Mouse (Mus musculus) erythroblast, embryonic 14.5 days (primary cell): ENCODE data around the gene Hist2h2aa2.
"Not testable (repeated sequence)": the region's sequence is repeated elsewhere in the genome, so short reads cannot be mapped to it uniquely, and the experiment has no call there.

Experiments used
- GATA1 ChIP-seq: IDR thresholded peaks from 2 replicates; pipeline ENCODE4 v1.6.1; 2012; ENCODE audit warnings: low read length, inconsistent platforms, mixed read lengths
- TAL1 ChIP-seq: IDR thresholded peaks from 3 replicates; pipeline ENCODE4 v1.6.1; 2012; ENCODE audit warnings: low read length, inconsistent platforms, mixed read lengths

DNA sequence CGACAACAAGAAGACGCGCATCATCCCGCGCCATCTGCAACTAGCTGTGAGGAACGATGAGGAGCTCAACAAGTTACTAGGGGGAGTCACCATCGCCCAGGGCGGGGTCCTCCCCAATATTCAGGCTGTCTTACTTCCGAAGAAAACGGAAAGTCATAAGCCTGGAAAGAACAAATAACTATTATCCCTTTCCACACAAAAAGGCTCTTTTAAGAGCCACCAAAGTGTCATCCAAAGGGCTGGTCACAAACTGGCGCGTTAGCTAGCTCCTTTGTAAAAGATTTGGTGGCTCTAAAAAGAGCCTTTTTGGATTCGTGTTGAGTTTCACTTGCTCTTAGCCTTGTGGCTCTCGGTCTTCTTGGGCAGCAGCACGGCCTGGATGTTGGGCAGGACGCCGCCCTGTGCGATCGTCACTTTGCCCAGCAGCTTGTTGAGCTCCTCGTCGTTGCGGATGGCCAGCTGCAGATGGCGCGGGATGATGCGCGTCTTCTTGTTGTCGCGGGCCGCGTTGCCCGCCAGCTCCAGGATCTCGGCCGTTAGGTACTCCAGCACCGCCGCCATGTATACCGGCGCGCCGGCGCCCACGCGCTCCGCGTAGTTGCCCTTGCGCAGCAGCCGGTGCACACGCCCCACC is 19.8 kb downstream of the Hist2h2aa2 start:
- TF ChIP-seq GATA1, TAL1: not testable (repeated sequence)
